Mouse (Mus musculus) embryonic fibroblast, embryonic 13.5 days (primary cell): ENCODE measurements around the gene Arid5b. TPM values are rescaled to one million over a fixed set of nuclear protein-coding genes. Genes with fewer than 3 reads are reported as not detected.

Source experiments
- H3K27ac ChIP-seq: 2 replicates; pipeline ENCODE4 v1.5.1; 2012; ENCODE audit warnings: low read length, control low read depth, inconsistent platforms; ENCODE audit not compliant: insufficient read depth
- H3K4me1 ChIP-seq: 2 replicates; pipeline ENCODE4 v1.6.1; 2011; ENCODE audit warnings: low read length; ENCODE audit not compliant: control insufficient read depth, insufficient read depth
- H3K4me3 ChIP-seq: 2 replicates; pipeline ENCODE4 v1.5.1; 2011; ENCODE audit warnings: mild to moderate bottlenecking, control low read depth, low read length; ENCODE audit not compliant: insufficient read depth
- CTCF ChIP-seq: IDR thresholded peaks from 2 replicates; pipeline ENCODE4 v1.5.1; 2011; ENCODE audit warnings: mild to moderate bottlenecking, control low read depth, low read length, moderate library complexity, borderline replicate concordance; ENCODE audit not compliant: insufficient read depth
- POLR2A ChIP-seq: IDR thresholded peaks from 2 replicates; pipeline ENCODE4 v1.6.1; 2011; ENCODE audit warnings: low read depth, mild to moderate bottlenecking, control low read depth, low read length, moderate library complexity
- polyA plus RNA-seq: library from polyadenylated mRNA; stranded (reverse); fragments of >200 nt; gene quantifications from 2 replicates; pipeline ENCODE4 v1.2.4, GENCODE M21; 2011; ENCODE audit warnings: low read depth; ENCODE audit not compliant: missing spikeins, insufficient read length

Arid5b gene
- polyA plus RNA-seq, 1 experiment: 80.2 TPM

- Histone ChIP-seq H3K4me3 (no peak overlapping the region), H3K4me1 (no peaks in the 10 kb centered on the region; the same call in 1 of the 2 replicates), H3K27ac (no peak overlapping the region)
- no peak for TF ChIP-seq POLR2A
- TF ChIP-seq CTCF: no peak
These were observed 95.4 kb downstream of the Arid5b start for GRCm38 (mm10) chr10:68183096-68183495.

- no peak for TF ChIP-seq CTCF
- TF ChIP-seq POLR2A: no peak
- Histone ChIP-seq H3K4me1 (no peaks in the 10 kb centered on the region; the same call in 1 of the 2 replicates), H3K4me3 (no peak overlapping the region), H3K27ac (no peak overlapping the region)
These were observed 96.3 kb downstream of the Arid5b start for GRCm38 (mm10) chr10:68182266-68182665.

GRCm38 (mm10) chr10:68181156-68181555 is 97.4 kb downstream of the Arid5b start:
- no peak overlapping the region for H3K4me3 ChIP-seq
- H3K27ac ChIP-seq: no peak overlapping the region
- TF ChIP-seq CTCF (no peak), POLR2A (no peak)
- H3K4me1 ChIP-seq: no peaks in the 10 kb centered on the region; the same call in 1 of the 2 replicates

DNA sequence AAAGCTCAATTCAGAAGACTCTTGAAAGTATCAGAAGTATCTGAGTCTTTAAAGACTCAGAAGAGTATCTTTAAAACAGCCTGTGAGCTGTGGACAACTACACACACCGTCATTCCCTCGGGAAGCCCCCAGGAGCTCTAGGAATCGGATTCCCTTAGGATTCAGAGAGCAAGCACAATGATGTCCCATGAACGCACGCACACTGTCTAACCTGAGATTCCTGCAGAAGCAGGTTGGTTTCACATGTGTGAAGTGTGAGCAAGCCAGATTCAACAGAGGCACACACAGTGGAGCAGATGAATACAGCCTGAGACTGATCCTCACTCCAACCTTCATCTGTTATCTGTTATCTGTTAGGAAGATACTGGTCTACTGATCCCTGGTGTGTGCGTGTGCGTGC is 97.8 kb downstream of the Arid5b start:
- H3K27ac ChIP-seq: no peak overlapping the region
- H3K4me1 ChIP-seq: no peaks in the 10 kb centered on the region; the same call in 1 of the 2 replicates
- H3K4me3 ChIP-seq: no peak overlapping the region
- TF ChIP-seq POLR2A (no peak), CTCF (no peak)

GRCm38 (mm10) chr10:68180151-68180550 is 98.4 kb downstream of the Arid5b start:
- Histone ChIP-seq H3K4me1 (no peaks in the 10 kb centered on the region; the same call in 1 of the 2 replicates), H3K4me3 (no peak overlapping the region), H3K27ac (peak overlapping the region; percentile 41; the same call in 1 of the 2 replicates)
- TF ChIP-seq CTCF (no peak), POLR2A (no peak)

- Histone ChIP-seq H3K4me1 (no peaks in the 10 kb centered on the region; the same call in 1 of the 2 replicates), H3K4me3 (no peak overlapping the region), H3K27ac (peak overlapping the region; percentile 41; the same call in 1 of the 2 replicates)
- TF ChIP-seq CTCF: no peak
- no peak for TF ChIP-seq POLR2A
These were observed 98.8 kb downstream of the Arid5b start for GRCm38 (mm10) chr10:68179741-68180140.

DNA sequence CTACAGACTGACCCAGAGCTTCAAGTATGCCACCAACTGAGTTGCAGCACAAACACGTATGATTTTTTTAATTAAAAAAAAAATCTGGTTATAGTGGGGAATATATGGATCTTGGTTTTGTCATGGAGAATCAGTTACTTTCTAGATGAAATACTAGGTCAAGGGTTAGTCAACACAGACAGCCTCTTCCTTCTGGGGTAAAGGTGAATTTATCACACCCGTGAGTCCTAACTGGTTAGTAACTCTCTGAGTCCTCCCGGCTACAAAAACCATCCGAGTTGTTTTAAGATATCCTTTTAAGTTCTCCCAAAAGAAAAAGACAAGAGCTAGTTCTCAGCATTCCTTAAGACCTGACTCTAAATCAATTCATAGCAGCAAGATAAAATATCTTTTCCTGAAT is 99.2 kb downstream of the Arid5b start:
- Histone ChIP-seq H3K4me1 (no peaks in the 10 kb centered on the region; the same call in 1 of the 2 replicates), H3K4me3 (no peak overlapping the region), H3K27ac (no peak overlapping the region; the same call in 1 of the 2 replicates)
- no peak for TF ChIP-seq POLR2A
- no peak for TF ChIP-seq CTCF

DNA sequence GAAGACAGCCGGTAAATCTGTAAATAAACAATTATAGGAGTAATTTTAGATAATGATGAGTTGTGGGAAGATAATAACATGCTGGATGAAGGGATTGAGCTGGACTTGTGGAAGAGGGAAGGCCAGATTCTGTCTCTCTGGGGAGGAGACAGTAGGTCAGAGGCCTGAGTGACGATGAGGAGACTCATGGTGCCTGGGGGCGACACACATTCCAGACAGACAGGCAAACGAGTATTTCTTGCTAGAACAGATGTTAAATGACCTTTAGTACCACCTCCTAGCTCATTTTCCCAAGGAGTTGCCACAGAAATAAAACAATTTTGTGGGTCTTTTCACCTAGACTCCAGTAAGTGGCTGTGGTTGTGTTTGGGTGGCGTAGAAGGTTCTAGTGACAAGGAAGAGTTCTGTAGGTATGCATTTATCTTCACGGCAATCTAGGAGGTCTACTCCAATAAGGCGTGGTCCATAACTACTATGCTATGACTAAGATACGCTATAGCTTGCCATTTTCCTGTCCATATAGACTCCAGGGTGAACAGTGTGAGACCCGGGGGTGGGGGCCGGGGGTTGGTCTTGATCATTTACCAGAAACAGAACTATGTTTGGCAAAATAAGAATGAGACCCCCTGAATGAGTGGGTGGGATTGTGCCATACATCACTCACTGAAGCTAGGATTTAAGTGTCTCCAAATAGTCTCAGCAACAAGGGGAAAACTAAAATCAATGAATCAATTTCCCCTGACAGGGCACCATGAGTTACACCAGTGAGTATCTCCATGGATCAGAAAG is 100.6 kb downstream of the Arid5b start:
- H3K4me3 ChIP-seq: no peak overlapping the region
- no peak overlapping the region for H3K27ac ChIP-seq
- H3K4me1 ChIP-seq: no peaks in the 10 kb centered on the region; the same call in 1 of the 2 replicates
- no peak for TF ChIP-seq CTCF

- no peak overlapping the region for H3K27ac ChIP-seq
- H3K4me1 ChIP-seq: no peaks in the 10 kb centered on the region; the same call in 1 of the 2 replicates
- TF ChIP-seq POLR2A: no peak
- no peak for TF ChIP-seq CTCF
- no peak overlapping the region for H3K4me3 ChIP-seq
These were observed 102.7 kb downstream of the Arid5b start for GRCm38 (mm10) chr10:68175811-68176210.

GRCm38 (mm10) chr10:68173634-68174033 is 104.9 kb downstream of the Arid5b start:
- H3K27ac ChIP-seq: no peak overlapping the region
- TF ChIP-seq CTCF: no peak
- no peak overlapping the region for H3K4me3 ChIP-seq

More at GRCm38 (mm10) chr10:68173634-68174033, 104.9 kb downstream of the Arid5b start:
- H3K4me1 ChIP-seq: peaks cover 10% of the 10 kb centered on the region
